Mouse (Mus musculus): ENCODE measurements around the gene Rnase12. TPM values are rescaled to one million over a fixed set of nuclear protein-coding genes. Genes with fewer than 3 reads are reported as not detected.

Gene Rnase12
- polyA plus RNA-seq, 1 experiment from 2014 or later: not detected

DNA sequence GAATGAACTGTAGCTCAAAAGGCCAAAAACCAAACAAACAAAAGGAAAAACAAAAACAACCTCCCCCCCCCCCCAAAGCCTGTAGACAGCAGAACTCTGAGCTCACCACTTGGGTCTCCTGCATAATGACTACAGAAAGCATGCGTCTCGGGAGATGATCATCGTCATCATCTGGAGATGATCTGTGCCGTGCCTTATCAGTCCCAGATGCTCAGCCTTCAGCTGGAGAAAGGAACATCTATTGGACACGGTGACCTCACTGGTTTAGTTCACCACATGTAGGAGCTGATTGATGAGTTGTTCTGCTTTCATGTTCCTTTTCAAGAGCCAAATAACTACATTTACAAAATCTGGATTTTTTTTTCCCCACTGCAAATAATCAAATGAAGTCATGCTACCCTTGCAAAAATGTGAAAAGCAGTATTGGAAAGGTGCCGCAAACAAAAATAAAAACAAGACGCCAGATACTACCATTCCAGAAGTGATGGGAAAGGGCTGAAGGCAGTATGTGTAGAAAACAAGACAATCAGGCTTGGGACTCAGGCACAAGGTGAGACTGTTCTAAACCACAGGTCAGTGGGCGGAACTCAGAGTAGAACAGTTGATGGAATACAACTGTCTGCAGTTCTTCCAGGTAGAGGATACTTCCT lies 50.2 kb downstream of the Rnase12 start, which contains the start of gene Rnase10:
TSS of gene Rnase10 (plus strand) at position 600 of the 650 bp plus-strand sequence.
- H3K27me3 ChIP-seq: no peaks in the 10 kb centered on the region
- no peak within 1 kb of the TSS for H3K4me3 ChIP-seq
- no peaks in the 10 kb centered on the region for H3K9me3 ChIP-seq
- H3K4me1 ChIP-seq: no peaks in the 10 kb centered on the region
- H3K27ac ChIP-seq (replicated peaks): no peak within 1 kb of the TSS
- ATAC-seq (replicated peaks): no peak
- WGBS: 87% methylated on average over 8 of the region's 8 CpGs
- H3K9ac ChIP-seq (replicated peaks): no peak within 1 kb of the TSS
- no peaks in the 10 kb centered on the region for H3K36me3 ChIP-seq
- H3K4me2 ChIP-seq (replicated peaks): no peak within 1 kb of the TSS

Other genes with a start within 250 kb of the Rnase12 start
- 0.11 TPM in 2 replicates for gene Ccnb1ip1, start 249.9 kb downstream of the Rnase12 start, polyA plus RNA-seq (2015; fragmentation: Nextera tagmentation; extraction: Ambion mirVana)
- 51.6 and 59.1 TPM in 2 replicates for gene Parp2, start 249.8 kb downstream of the Rnase12 start, polyA plus RNA-seq (2015; fragmentation: Nextera tagmentation; extraction: Ambion mirVana)
- 1.6 and 1.7 TPM in 2 replicates for gene Tep1, start 187.1 kb downstream of the Rnase12 start, polyA plus RNA-seq (2015; fragmentation: Nextera tagmentation; extraction: Ambion mirVana)
- gene Klhl33, start 160.2 kb downstream of the Rnase12 start, polyA plus RNA-seq (2015; fragmentation: Nextera tagmentation; extraction: Ambion mirVana): 0.18 and 0.27 TPM in 2 replicates
- gene Osgep, start 132.8 kb downstream of the Rnase12 start, polyA plus RNA-seq (2015; fragmentation: Nextera tagmentation; extraction: Ambion mirVana): 145 and 150 TPM in 2 replicates
- 286 and 308 TPM in 2 replicates for gene Apex1, start 132.7 kb downstream of the Rnase12 start, polyA plus RNA-seq (2015; fragmentation: Nextera tagmentation; extraction: Ambion mirVana)
- 95.1 and 95.3 TPM in 2 replicates for gene Pip4p1, start 126.8 kb downstream of the Rnase12 start, polyA plus RNA-seq (2015; fragmentation: Nextera tagmentation; extraction: Ambion mirVana)
- gene Pnp, start 126.6 kb downstream of the Rnase12 start, polyA plus RNA-seq (2015; fragmentation: Nextera tagmentation; extraction: Ambion mirVana): 17.0 and 19.8 TPM in 2 replicates
- gene Gm49342, start 113.1 kb downstream of the Rnase12 start, polyA plus RNA-seq (2015; fragmentation: Nextera tagmentation; extraction: Ambion mirVana): not detected in 2 replicates
- gene Pnp2, start 101.7 kb downstream of the Rnase12 start, polyA plus RNA-seq (2015; fragmentation: Nextera tagmentation; extraction: Ambion mirVana): 0.17 and 0.20 TPM in 2 replicates
- gene Rnase10, start 49.9 kb downstream of the Rnase12 start, polyA plus RNA-seq (2015; fragmentation: Nextera tagmentation; extraction: Ambion mirVana): not detected in 2 replicates
- gene Rnase9, start 15.8 kb downstream of the Rnase12 start, polyA plus RNA-seq (2015; fragmentation: Nextera tagmentation; extraction: Ambion mirVana): not detected in 2 replicates
- not detected in 2 replicates for gene Rnase11, start 7.5 kb downstream of the Rnase12 start, polyA plus RNA-seq (2015; fragmentation: Nextera tagmentation; extraction: Ambion mirVana)
- not detected in 2 replicates for gene Olfr750, start 16.8 kb upstream of the Rnase12 start, polyA plus RNA-seq (2015; fragmentation: Nextera tagmentation; extraction: Ambion mirVana)
- gene Rnase4, start 33.4 kb upstream of the Rnase12 start, polyA plus RNA-seq (2015; fragmentation: Nextera tagmentation; extraction: Ambion mirVana): 8.9 and 10.0 TPM in 2 replicates
- gene Ang, start 33.5 kb upstream of the Rnase12 start, polyA plus RNA-seq (2015; fragmentation: Nextera tagmentation; extraction: Ambion mirVana): 2.6 and 3.8 TPM in 2 replicates
- gene Eddm3b, start 56.8 kb upstream of the Rnase12 start, polyA plus RNA-seq (2015; fragmentation: Nextera tagmentation; extraction: Ambion mirVana): not detected in 2 replicates
- gene Rnase6, start 66.2 kb upstream of the Rnase12 start, polyA plus RNA-seq (2015; fragmentation: Nextera tagmentation; extraction: Ambion mirVana): 0.36 and 0.40 TPM in 2 replicates
- 0.23 and 0.26 TPM in 2 replicates for gene Rnase1, start 89.1 kb upstream of the Rnase12 start, polyA plus RNA-seq (2015; fragmentation: Nextera tagmentation; extraction: Ambion mirVana)
- gene Rnase2b, start 104.6 kb upstream of the Rnase12 start, polyA plus RNA-seq (2015; fragmentation: Nextera tagmentation; extraction: Ambion mirVana): not detected in 2 replicates
- not detected in 2 replicates for gene Ang2, start 141.5 kb upstream of the Rnase12 start, polyA plus RNA-seq (2015; fragmentation: Nextera tagmentation; extraction: Ambion mirVana)
- not detected in 2 replicates for gene Ear14, start 145.7 kb upstream of the Rnase12 start, polyA plus RNA-seq (2015; fragmentation: Nextera tagmentation; extraction: Ambion mirVana)
- not detected in 2 replicates for gene Rnase2a, start 198.5 kb upstream of the Rnase12 start, polyA plus RNA-seq (2015; fragmentation: Nextera tagmentation; extraction: Ambion mirVana)

All from forebrain, embryonic 15.5 days (tissue).